Mouse (Mus musculus) G1E (cell line): ENCODE results near the gene Prm1. TPM values are rescaled to one million over a fixed set of nuclear protein-coding genes. Genes with fewer than 3 reads are reported as not detected.
"Not testable (repeated sequence)": the region's sequence is repeated elsewhere in the genome, so short reads cannot be mapped to it uniquely, and the experiment has no call there.

Source experiments
- ATAC-seq: 2 replicates; pipeline ENCODE4 v1.8.0; 2016; ENCODE audit warnings: mild to moderate bottlenecking; ENCODE audit not compliant: insufficient number of reproducible peaks, poor library complexity, low FRiP score, severe bottlenecking; ENCODE audit errors: extremely low read depth
- DNase-seq: peaks from one replicate; pipeline ENCODE4 v3.0.0; 2012; ENCODE audit warnings: low spot score
- H3K27me3 ChIP-seq: 2 replicates; pipeline ENCODE4 v1.6.1; 2012; ENCODE audit warnings: mild to moderate bottlenecking, low read length, inconsistent platforms; ENCODE audit not compliant: insufficient read depth
- H3K36me3 ChIP-seq: replicated peaks from 2 replicates; pipeline ENCODE3; 2012; ENCODE audit warnings: mild to moderate bottlenecking, inconsistent platforms
- H3K4me1 ChIP-seq: 2 replicates; pipeline ENCODE4 v1.6.1; 2012; ENCODE audit warnings: low read depth, low read length, inconsistent platforms, mixed read lengths; ENCODE audit not compliant: insufficient read depth
- H3K4me3 ChIP-seq: 2 replicates; pipeline ENCODE4 v1.5.1; 2012; ENCODE audit warnings: low read depth, mild to moderate bottlenecking, inconsistent platforms, low read length, moderate library complexity, mixed read lengths
- H3K9me3 ChIP-seq: replicated peaks from 2 replicates; pipeline ENCODE4 v1.6.1; 2012; ENCODE audit warnings: inconsistent platforms
- CTCF ChIP-seq: IDR thresholded peaks from 2 replicates; pipeline ENCODE4 v1.5.1; 2012; ENCODE audit warnings: low read depth, low read length, inconsistent platforms, mixed read lengths
- GATA1 ChIP-seq: IDR thresholded peaks from 2 replicates; pipeline ENCODE4 v1.6.1; 2012; ENCODE audit warnings: borderline replicate concordance, low read length, inconsistent platforms, mixed read lengths
- GATA2 ChIP-seq: IDR thresholded peaks from 2 replicates; pipeline ENCODE4 v1.6.1; 2012; ENCODE audit warnings: low read depth, low read length, inconsistent platforms, borderline replicate concordance
- POLR2AphosphoS5 ChIP-seq: IDR thresholded peaks from 2 replicates; pipeline ENCODE4 v1.6.1; 2012; ENCODE audit warnings: low read depth, low read length, inconsistent platforms; ENCODE audit not compliant: insufficient replicate concordance
- TAL1 ChIP-seq: conservative IDR thresholded peaks from 2 replicates; pipeline ENCODE4 v1.6.1; 2012; ENCODE audit warnings: low read depth, low read length, inconsistent platforms, mixed read lengths
- polyA plus RNA-seq: library from polyadenylated mRNA; stranded (reverse); fragments of >175 nt; gene quantifications from 2 replicates; pipeline ENCODE4 v1.2.3, GENCODE M21; 2012
- total RNA-seq, 2 experiments: library from RNA; stranded (forward) in 1 of 2; stranded (reverse) in 1 of 2; fragments of 200-1000 nt in 1 of 2; fragments of >200 nt in 1 of 2; fragmentation: Nextera tagmentation in 1 of 2; gene quantifications; 2 replicates each; pipeline ENCODE4 v1.2.3; 2014 to 2017

The Prm1 gene
- total RNA-seq (2014; fragmentation: Nextera tagmentation), result not detected in 2 replicates
- not detected in 2 replicates for total RNA-seq (2017)
- not detected in 2 replicates for polyA plus RNA-seq

- peaks cover 76% of the 10 kb centered on the region for H3K27me3 ChIP-seq
- DNase-seq (no peak), ATAC-seq (no peak)
- no peak within 1 kb of the TSS for H3K4me3 ChIP-seq
- no peaks in the 10 kb centered on the region for H3K36me3 ChIP-seq
- no peaks in the 10 kb centered on the region for H3K4me1 ChIP-seq
- H3K9me3 ChIP-seq, result no peaks in the 10 kb centered on the region
- TF ChIP-seq TAL1, result no peak
- no peak for TF ChIP-seq CTCF
- TF ChIP-seq GATA2, result no peak
- TF ChIP-seq POLR2AphosphoS5, result no peak
- TF ChIP-seq GATA1, result no peak
Observed at GRCm38 (mm10) chr16:10805789-10806527, at the start of gene Prm1. Gene Prm1, minus strand, starts transcription at chr16:10805839.

GRCm38 (mm10) chr16:10852216-10852615 lies 46.6 kb upstream of the Prm1 start:
- peaks cover 41% of the 10 kb centered on the region for H3K36me3 ChIP-seq
- ATAC-seq, DNase-seq, H3K27me3 ChIP-seq, H3K4me3 ChIP-seq, H3K9me3 ChIP-seq, H3K4me1 ChIP-seq: not testable (repeated sequence)

- H3K36me3 ChIP-seq, result peaks cover 51% of the 10 kb centered on the region
- TF ChIP-seq CTCF (no peak), GATA1 (no peak), POLR2AphosphoS5 (no peak), TAL1 (no peak), GATA2 (no peak)
Observed at GRCm38 (mm10) chr16:10850905-10851304, 45.3 kb upstream of the Prm1 start.

GRCm38 (mm10) chr16:10849965-10850861 lies 44.6 kb upstream of the Prm1 start:
- ATAC-seq (no peak), DNase-seq (no peak)

More at GRCm38 (mm10) chr16:10850905-10851304, 45.3 kb upstream of the Prm1 start:
- Histone ChIP-seq H3K4me3 (no peak overlapping the region), H3K27me3 (no peaks in the 10 kb centered on the region), H3K4me1 (peaks cover 7% of the 10 kb centered on the region), H3K9me3 (no peaks in the 10 kb centered on the region)
- DNase-seq (no peak), ATAC-seq (no peak)

GRCm38 (mm10) chr16:10846503-10846902 lies 40.9 kb upstream of the Prm1 start:
- no peak for TF ChIP-seq TAL1
- TF ChIP-seq CTCF, result peak; percentile 36; the same call in 1 of the 2 replicates
- H3K4me3 ChIP-seq, result no peak overlapping the region
- H3K4me1 ChIP-seq, result peaks cover 42% of the 10 kb centered on the region
- H3K9me3 ChIP-seq, result no peaks in the 10 kb centered on the region
- peaks cover 48% of the 10 kb centered on the region for H3K36me3 ChIP-seq
- no peaks in the 10 kb centered on the region for H3K27me3 ChIP-seq
- peak; percentile 34 for DNase-seq
- ATAC-seq, result no peak; the same call in 1 of the 2 replicates

More at GRCm38 (mm10) chr16:10849965-10850861, 44.6 kb upstream of the Prm1 start:
- no peak for TF ChIP-seq POLR2AphosphoS5
- TF ChIP-seq TAL1, result no peak
- TF ChIP-seq GATA1, result no peak
- no peak for TF ChIP-seq GATA2
- no peak for TF ChIP-seq CTCF
- peaks cover 13% of the 10 kb centered on the region for H3K4me1 ChIP-seq
- no peaks in the 10 kb centered on the region for H3K9me3 ChIP-seq
- H3K36me3 ChIP-seq, result peaks cover 52% of the 10 kb centered on the region
- H3K4me3 ChIP-seq, result no peak overlapping the region
- H3K27me3 ChIP-seq, result no peaks in the 10 kb centered on the region

GRCm38 (mm10) chr16:10845952-10846351 lies 40.3 kb upstream of the Prm1 start:
- H3K4me1 ChIP-seq, result peaks cover 46% of the 10 kb centered on the region
- ATAC-seq (no peak), DNase-seq (no peak)
- no peaks in the 10 kb centered on the region for H3K27me3 ChIP-seq
- peaks cover 50% of the 10 kb centered on the region for H3K36me3 ChIP-seq
- TF ChIP-seq CTCF, result no peak
- TF ChIP-seq TAL1, result no peak
- no peak for TF ChIP-seq GATA1
- TF ChIP-seq POLR2AphosphoS5, result no peak
- TF ChIP-seq GATA2, result no peak
- no peak overlapping the region for H3K4me3 ChIP-seq
- H3K9me3 ChIP-seq, result no peaks in the 10 kb centered on the region
